Mouse (Mus musculus): ENCODE results near the gene Vash1. TPM values are rescaled to one million over a fixed set of nuclear protein-coding genes. Genes with fewer than 3 reads are reported as not detected.

The Vash1 gene
- 1 to 10 TPM; 7.3 to 8.6 TPM for total RNA-seq (2021)
- long read RNA-seq, experiment 1: 0 reads
- long read RNA-seq, experiment 2: 0 reads

DNA sequence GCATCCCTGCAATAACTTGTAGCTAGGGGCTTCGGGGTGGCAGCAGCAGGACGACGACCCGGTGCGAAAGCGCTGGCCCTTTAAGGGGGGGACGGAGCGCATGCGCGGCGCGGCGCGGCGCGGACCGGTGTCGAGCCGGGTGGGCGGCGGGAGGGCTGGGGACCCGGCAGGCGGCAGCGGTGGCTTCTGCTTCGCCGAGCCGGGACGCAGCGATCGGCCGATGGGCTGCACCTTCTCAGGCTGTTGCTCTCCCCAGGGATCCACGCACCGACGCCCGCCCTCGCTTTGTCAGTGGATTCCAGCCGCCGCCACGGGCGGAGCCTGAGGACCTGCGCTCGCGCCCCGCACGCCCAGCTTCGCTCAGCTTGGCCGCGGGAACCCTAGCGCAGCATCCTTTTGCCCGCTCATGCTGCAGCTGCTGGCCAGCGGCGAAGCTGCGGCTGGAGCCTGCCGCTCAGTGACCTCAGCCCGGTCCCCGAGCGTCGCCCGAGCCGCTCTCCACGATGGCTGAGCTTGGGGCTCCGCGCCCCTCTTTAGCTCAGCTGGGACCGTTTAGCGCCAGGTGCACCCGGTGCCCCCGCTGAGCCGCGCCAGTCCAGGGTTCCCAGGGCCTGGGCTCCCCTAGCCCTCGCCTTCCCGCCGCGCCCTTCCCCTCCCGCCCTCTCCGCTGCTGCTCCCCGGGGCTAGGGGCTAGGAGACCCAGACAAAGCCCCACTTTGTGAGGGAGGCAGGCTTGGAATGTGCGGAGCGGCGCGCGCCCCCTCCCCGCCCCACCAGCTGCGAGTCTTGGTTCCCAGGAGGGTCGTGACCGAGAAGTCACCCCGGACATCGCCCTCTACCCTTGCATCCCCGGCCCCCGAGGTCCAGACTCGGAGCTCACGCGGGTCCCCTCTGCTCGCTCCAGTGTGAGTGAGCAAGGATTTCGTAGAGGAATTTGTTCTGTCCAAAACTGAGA, at the start of gene Vash1:
Vash1 (plus strand) TSS at position 110 of the 955 bp plus-strand sequence.
- DNase-seq: peak; percentile 43 to 54
- intact Hi-C loops (cut with DNase I): no loop called here

DNA sequence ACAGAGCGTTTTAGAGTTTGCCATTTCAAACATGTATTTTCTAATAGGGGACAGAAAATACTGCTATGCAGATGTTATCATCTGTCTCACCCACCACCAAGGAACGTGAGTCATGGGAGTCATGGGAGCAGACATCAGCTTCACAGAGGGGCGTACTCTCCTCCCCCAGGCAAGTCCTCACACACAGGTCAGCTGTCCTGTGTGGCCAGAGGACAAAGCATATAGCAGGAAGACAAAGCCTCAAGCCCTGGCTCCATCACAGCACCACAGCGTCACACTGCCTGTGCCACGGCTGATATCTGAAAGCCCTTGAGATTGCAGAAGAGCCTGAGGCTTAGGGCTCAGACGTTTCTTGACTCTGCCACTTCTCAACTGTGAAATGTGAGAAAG, 49.7 kb upstream of the Vash1 start:
- intact Hi-C loops (cut with DNase I): no loop called here
- DNase-seq: no peak

DNA sequence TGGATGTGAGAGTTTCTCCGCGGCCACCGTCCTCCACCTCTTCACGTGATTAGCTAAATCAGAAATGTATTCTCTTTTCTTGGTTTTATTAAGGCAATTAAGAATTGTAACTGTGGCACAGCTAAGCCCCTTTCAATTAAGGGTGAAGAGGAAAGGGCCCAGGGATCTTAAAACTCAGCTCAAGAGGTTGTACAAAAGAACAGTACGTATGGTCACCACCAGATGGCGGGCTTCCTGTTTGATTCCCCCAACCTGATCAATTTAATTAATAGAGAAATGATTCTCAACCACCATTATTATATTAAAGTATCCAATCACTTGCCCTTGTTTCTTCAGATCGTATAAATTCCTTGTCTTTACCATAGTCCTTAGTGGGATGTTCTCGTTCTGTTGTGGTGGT, 36.7 kb upstream of the Vash1 start:
- no peak for DNase-seq
- intact Hi-C loops (cut with DNase I): no loop called here

DNA sequence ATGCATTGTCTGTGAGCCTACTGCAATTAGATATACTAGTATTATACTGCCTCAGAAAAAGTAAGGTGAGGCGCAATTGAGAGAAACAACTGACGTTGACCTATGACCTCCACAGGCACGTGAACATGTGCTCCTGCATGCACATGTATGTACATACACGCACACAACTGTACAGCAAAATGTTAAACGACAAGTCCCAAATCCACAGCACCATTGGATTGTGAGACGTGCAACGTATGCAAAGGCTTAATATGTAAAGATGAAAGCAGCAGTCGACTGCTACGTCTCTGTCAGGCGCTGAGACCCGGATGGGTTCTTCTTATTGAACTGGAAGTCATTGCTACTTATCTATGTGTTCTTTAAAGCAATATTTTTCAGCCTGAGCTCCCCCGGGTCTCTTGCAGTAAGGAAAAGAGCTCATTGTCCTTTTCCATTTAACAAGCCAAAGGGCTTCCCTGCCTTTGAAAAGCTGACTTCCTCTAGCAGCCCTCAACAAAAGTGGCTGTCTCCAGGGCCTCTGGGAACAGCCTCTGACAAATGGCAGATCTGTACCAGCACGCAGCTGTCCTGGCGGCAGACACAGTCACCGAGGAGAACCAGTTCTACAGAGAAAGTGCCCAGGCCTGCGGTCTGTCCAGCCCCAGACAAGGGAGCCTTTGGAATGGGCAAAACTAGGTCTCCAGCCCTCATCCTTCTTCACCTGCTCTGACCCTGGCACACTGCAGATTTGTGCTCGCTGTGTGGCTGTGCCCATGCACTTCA, 33.8 kb upstream of the Vash1 start:
- DNase-seq: no peak
- intact Hi-C loops (cut with DNase I): no loop called here

DNA sequence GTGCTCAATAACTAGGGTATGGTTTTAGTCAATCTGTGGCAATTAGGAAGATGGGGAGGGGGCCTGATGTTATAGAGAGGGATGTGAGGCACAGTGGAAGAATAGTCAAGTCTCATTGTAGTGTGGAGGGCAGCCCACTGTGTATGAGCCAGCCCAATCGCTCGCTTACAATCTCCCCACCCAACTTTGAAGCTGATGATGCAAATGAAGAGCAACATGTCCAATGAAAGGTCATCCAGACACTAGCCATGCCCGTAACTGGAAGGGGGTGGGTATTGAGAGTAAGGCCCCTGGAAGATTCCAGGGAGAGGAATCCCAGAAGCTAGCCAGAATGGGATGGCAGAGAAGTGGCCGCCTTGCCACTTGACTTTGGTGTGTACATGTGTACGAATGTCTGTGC, 33.0 kb upstream of the Vash1 start:
- intact Hi-C loops (cut with DNase I): no loop called here
- no peak for DNase-seq

DNA sequence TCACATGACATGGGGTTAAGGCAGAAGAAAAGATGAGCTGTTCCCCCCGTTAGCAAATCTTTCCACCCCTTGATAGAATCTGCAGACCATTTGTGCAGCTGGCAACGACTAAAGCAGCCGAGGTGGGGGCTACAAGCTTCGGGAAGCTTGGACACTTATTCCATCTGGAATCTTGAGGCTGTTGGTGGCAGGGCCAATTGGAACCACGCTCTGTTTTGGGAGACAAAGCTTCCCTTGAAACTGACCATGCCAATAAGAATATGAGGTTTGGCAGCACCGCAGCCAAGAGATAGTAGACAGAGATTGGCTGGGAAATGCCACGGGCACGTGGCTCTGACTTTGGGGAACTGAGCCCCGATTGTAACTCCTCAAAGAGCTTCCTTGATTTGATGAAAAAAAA, 31.7 kb upstream of the Vash1 start:
- DNase-seq: no peak
- intact Hi-C loops (cut with DNase I): no loop called here

DNA sequence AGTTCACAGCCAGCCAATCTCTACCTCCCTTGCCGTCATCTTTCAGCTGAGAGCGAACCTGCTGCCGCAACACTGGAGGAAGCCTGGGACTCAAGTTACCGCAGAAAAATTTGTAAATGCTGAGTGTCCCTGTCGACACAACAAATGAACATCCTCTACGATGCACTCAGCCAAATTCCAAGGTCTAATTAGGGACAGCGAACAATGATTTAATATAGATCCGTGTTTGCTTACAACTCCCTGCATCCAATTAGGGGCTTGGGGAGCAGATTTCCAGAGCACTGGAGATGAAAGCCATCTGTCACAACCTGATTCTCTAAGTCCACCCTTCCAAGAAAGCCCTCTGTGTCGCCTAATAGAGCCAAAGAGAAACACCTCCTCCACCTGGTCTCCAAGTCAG, 31.2 kb upstream of the Vash1 start:
- DNase-seq: no peak
- intact Hi-C loops (cut with DNase I): no loop called here

DNA sequence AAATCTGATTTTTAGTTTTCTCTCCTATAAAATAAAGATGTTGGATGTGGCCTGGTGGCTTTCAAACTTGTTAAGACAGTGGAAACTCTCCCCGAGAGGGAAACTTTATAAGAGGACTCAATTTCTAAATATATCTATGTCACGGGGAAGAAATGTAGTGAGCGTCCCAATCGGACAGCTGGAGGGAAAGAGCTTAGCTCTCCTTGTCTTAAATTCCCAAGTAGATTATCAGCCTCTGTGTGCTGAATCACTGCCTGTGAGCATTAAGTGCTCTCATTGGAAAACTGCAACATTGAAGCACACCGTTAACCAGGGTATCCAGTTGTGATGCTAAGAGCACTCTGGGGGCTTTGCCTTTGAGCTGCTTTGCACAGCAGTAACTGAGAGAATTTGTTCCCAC, 30.8 kb upstream of the Vash1 start:
- DNase-seq: no peak
- intact Hi-C loops (cut with DNase I): no loop called here

DNA sequence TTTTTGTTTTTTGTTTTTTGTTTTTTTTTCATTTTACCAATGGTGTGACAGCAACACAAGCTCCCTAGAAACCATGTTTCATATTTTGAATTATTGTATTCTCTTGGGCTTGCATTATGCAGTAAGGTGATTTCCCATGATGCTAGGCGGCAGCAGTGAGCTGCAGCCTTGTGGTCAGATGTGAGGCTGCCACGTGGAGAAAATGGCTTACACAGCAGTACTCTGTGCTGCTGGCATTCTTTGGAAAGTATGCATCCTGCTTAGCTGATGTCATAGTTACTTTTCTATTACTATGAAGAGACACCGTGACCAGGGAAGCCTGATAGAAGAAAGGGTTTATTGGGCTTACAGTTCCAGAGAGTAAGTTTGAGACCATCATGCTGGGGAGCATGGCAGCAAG, 30.0 kb upstream of the Vash1 start:
- intact Hi-C loops (cut with DNase I): no loop called here
- no peak for DNase-seq

DNA sequence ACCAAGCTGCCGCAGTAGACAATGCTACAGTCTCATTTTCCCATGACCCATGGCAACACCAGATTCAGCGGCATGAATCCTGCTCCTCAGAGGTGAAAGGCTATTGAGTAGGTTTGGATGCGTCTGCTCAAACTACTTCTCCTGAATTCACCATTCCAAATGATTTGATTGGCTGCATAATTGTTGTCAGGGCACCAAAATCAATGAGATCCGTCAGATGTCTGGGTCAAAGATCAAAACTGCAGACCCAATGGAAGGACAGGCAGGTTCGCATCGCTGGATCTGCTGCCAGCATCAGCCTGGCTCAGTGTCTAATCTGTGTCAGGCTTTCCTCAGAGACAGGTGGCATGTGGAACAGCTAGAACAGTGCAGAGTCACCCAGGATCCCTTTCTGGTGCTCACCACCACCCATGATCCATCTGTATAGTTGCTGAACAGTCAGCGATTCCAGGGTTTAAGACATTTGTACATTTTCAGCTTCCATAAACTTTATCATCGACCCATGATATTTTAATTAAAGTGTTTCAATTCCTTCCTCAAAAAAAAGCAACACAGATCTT, 27.1 kb upstream of the Vash1 start:
- DNase-seq: no peak
- intact Hi-C loops (cut with DNase I): loop anchor here (5.0 kb wide), 1 partner anchor 61 kb away; no protein-coding TSS in a partner anchor

DNA sequence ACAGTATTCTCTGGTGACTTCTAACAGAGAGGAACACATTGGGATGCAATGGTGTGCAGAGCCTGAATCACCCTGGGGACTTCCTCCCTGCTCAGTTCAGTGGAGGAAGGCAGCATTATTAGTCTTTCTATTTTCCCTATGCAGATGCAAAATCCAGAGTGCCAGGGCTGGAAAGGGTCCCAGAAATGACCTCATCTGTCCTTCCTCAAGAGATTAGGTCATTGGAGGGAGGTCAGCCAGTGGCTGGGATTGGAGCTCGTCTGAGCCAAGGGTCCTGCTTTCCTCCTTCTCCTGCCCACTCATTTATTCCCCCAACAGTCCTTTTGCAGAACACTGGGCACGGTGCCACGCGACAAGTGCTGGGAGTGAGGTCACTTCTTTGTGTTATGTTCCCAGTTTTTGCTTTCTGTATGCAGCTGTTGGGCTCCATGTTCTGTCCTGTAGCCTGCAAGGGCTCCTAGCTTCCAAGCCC, 25.9 kb upstream of the Vash1 start:
- peak; percentile 73 to 85 for DNase-seq
- intact Hi-C loops (cut with DNase I): loop anchor here (5.0 kb wide), 1 partner anchor 60 kb away; no protein-coding TSS in a partner anchor

DNA sequence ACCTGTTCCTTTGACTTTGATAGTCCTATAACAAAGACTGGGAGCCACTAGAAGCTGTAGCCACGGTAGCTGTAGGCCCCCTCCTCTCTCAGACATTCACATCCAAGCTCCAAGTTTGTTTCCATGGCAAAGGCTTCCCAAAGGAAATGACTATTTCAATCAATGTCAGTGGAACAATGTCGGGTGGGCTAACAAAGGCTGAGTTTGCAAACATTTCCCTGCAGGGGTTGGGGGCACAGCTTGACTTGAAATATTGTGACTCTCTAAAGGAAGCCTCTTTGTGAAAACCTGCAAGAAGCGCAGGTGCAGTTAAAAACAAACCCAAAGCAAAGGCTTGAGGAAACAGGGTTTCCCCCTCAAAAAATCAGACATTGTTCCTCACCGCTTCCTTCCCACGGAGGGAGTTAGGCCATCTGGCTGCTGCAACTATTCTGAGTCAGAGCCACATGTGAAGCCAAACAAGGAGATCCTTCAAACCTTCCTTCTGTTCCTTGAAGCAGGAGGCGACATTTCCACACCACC, 19.0 kb upstream of the Vash1 start:
- intact Hi-C loops (cut with DNase I): no loop called here
- no peak for DNase-seq

DNA sequence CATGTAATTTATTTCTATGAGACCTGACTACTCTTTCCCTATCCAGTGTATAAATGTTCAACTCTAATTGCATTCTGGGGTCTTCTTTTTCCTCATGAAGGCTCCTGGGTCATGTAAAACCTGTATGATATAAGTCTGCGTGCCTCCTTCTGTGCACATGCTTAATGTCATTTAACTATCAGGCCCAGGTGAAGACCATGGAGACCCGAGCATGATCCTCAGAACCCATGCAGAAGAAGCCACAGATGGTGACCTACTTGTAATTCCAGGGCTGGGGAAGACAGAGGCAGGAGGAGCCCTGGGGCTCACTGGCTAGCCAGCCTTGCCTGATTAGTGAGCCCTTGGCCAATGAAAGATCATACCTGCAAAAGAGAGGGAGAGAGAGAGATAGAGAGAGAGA, 18.0 kb upstream of the Vash1 start:
- intact Hi-C loops (cut with DNase I): no loop called here
- no peak for DNase-seq

DNA sequence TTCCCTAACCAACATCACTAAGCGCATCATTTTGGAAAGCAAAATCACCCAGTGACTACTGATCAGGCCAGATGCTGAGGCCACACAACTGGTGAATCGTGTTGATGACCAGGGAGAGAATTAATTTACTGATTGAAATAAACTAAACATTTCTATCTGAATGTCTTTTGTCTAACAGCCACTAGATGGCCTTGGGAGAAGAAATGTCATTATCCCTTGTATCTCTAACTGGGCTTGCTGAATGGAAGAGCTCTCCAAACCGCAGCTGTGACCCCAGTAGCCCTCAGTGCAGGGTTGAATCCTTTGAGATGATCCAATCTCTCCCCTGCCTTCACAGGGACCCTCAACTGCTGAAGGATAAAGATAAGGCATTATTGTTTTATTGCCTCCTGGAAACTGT, 12.8 kb upstream of the Vash1 start:
- intact Hi-C loops (cut with DNase I): no loop called here
- no peak for DNase-seq

DNA sequence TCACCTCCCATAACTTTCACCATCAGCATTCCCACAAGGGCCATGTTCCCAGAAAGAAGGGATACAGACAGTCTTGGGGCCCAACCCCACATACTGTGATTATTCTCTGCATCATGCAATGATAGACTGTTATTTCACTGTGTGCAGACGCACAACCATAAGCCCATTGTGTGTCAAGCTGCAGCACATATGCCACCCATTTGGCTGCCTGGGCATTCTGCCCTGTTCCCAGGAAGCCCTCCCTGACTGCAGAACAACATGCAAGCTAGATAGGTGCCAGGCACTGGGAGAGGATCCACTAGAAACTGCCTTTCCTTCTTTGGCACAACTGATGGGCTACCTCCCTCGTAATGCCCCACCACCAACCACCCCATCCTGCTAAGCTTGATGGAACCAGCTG, 10.1 kb upstream of the Vash1 start:
- intact Hi-C loops (cut with DNase I): no loop called here
- DNase-seq: no peak

DNA sequence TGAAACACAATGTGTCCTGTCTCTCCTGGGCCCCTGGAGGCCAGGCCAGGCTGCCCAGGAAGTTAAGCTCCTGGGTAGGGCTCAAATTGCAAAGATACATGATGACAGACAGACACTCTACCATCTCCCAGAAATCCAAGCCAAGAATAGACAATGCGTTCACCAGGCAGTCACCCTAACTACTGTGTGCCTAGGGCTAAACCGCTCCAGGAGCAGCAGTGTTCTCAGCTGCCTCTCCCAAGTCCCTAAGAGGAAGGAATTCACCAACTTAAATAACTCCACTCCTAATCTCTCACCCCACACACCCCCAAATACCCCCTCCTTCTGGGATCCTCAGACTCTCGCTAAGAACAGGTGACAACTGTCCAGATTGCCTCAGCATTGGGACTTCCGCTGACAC, 6.4 kb upstream of the Vash1 start:
- DNase-seq: no peak
- intact Hi-C loops (cut with DNase I): no loop called here

DNA sequence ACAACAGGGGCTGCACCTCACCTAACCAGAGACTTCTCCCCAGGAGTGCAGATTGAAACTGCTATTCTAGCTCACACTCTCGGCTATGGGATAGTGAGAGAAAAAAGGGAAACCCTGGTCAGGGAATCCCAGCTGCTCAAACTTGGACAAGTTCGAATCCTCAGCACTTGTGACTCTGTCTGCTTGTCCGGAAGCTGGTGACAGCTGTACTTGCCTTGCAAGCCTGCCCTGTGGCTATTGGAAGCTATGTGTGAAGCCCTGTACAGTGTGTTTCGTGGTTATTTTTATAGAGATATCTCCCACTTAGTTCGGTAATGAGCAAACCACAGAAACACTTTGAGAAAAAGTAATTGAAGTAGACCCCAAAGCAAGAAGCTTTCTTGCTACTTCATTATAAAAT, 6.0 kb upstream of the Vash1 start:
- intact Hi-C loops (cut with DNase I): no loop called here
- no peak for DNase-seq

DNA sequence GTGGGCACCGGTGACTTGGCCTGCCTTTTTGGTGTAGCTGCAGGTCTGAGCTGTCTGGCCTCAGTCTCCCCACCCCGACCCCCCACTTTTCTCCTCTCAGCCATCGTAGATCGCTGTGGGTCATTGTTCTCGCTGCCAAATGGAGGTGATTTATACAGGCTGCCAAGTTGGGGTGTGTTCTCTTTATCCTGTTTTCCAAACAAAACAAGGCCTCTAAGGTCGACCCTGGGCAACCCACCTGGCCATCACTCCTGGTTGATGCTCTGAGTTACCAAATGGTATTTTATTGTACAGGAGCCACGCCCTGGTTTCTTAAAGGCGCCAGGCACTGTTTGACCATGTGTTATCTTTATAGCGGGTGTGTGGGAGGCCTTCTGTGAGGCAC, 1.0 kb downstream of the Vash1 start:
- intact Hi-C loops (cut with DNase I): no loop called here
- DNase-seq: no peak

DNA sequence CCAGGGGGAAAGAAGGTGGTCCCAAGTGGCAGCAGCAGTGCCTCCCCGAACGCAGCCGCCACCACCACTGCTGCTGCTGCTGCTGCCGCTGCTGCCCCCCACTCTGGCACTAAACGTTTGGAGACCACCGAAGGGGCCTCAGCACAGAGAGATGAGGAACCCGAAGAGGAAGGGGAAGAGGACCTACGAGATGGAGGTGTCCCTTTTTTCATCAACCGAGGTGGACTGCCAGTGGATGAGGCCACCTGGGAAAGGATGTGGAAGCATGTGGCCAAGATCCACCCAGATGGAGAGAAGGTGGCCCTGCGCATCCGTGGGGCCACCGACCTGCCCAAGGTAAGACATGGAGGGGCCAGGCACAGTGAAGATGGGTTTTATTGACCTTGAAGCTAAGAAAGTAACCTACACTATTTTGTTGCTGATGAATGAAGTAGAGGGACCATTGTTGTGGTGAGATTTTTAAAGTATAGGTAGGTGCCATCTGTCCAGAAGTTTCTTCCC, 1.5 kb downstream of the Vash1 start:
- intact Hi-C loops (cut with DNase I): no loop called here
- no peak for DNase-seq

DNA sequence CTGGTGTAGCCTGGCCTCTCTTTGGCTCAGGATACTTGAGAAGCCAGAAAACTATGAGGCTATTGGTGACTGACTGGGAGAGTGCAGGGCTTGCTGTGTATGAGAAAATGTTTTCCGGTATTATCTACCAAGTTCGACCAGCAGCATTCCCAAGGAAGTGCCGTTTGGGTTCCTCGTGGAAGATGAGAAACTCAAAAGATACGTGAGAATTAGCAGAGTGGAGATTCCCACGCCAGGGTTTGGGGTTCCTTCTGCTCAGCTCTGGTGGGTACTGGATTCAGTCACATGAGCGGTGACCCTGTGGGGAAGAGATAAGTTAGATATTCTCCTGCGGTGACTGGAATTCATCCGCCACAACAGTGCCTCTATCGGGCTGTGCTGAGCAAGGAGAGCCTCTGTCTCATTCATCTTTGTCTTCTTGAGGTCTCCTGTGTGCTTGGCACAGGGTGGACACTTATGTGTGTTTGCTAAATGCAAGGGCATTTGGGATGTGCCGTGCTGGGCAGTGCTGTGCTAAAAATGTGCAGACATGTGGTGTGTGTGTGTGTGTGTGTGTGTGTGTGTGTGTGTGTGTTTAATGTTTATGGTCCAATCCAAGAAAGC, 2.2 kb downstream of the Vash1 start:
- no peak for DNase-seq

More for the DNA sequence above, 2.2 kb downstream of the Vash1 start:
- intact Hi-C loops (cut with DNase I): no loop called here
